Mouse (Mus musculus) erythroblast, embryonic 14.5 days (primary cell): Measurements from ENCODE around the gene Vsig4. TPM values are rescaled to one million over a fixed set of nuclear protein-coding genes. Genes with fewer than 3 reads are reported as not detected.
"Not testable (repeated sequence)": the region's sequence is repeated elsewhere in the genome, so short reads cannot be mapped to it uniquely, and the experiment has no call there.

ENCODE experiments used
- H3K27me3 ChIP-seq: 2 replicates; pipeline ENCODE4 v1.6.1; 2012; ENCODE audit warnings: inconsistent platforms; ENCODE audit not compliant: control insufficient read depth
- H3K36me3 ChIP-seq: 2 replicates; pipeline ENCODE4 v1.6.1; 2012; ENCODE audit warnings: mild to moderate bottlenecking, inconsistent platforms; ENCODE audit not compliant: control insufficient read depth
- H3K4me1 ChIP-seq: 2 replicates; pipeline ENCODE4 v1.6.1; 2012; ENCODE audit warnings: inconsistent platforms; ENCODE audit not compliant: control insufficient read depth
- H3K4me3 ChIP-seq: replicated peaks from 2 replicates; pipeline ENCODE3; 2012; ENCODE audit warnings: moderate library complexity, mild to moderate bottlenecking, inconsistent platforms
- H3K9me3 ChIP-seq: 2 replicates; pipeline ENCODE4 v1.6.1; 2012; ENCODE audit warnings: low read length, inconsistent platforms, mixed read lengths; ENCODE audit not compliant: control insufficient read depth
- GATA1 ChIP-seq: IDR thresholded peaks from 2 replicates; pipeline ENCODE4 v1.6.1; 2012; ENCODE audit warnings: low read length, inconsistent platforms, mixed read lengths
- TAL1 ChIP-seq: IDR thresholded peaks from 3 replicates; pipeline ENCODE4 v1.6.1; 2012; ENCODE audit warnings: low read length, inconsistent platforms, mixed read lengths
- polyA plus RNA-seq: library from polyadenylated mRNA; stranded (reverse); fragments of >175 nt; gene quantifications from 2 replicates; pipeline ENCODE4 v1.2.3, GENCODE M21; 2012

Vsig4 gene
- polyA plus RNA-seq, 1 experiment = not detected

GRCm38 (mm10) chrX:96218088-96218487 is 75.2 kb downstream of the Vsig4 start:
- TF ChIP-seq TAL1 (no peak), GATA1 (no peak)
- no peaks in the 10 kb centered on the region for H3K27me3 ChIP-seq
- H3K4me3 ChIP-seq = no peak overlapping the region
- no peaks in the 10 kb centered on the region for H3K36me3 ChIP-seq
- no peaks in the 10 kb centered on the region for H3K9me3 ChIP-seq
- no peaks in the 10 kb centered on the region for H3K4me1 ChIP-seq

DNA sequence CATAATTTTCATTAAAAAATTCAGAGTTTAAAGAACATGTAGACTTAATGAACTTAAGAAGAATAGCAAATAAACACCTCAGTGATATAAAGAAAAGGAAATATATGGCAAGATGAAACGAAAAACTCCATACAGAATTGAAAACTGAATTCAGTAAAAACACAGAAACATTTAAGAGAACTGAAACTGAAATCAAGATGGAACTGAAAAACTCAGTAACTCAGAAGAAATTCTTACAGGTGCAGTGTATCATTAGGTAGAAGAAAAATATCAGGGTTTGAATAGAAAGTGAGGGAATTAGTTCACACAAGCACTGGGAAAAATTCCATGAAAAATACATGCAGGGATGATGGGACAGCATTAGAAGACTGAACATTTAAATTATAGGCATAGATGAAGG is 86.4 kb downstream of the Vsig4 start:
- H3K4me3 ChIP-seq = no peak overlapping the region
- TF ChIP-seq TAL1 (no peak), GATA1 (no peak)
- no peaks in the 10 kb centered on the region for H3K27me3 ChIP-seq
- no peaks in the 10 kb centered on the region for H3K36me3 ChIP-seq
- no peaks in the 10 kb centered on the region for H3K4me1 ChIP-seq
- no peaks in the 10 kb centered on the region for H3K9me3 ChIP-seq

DNA sequence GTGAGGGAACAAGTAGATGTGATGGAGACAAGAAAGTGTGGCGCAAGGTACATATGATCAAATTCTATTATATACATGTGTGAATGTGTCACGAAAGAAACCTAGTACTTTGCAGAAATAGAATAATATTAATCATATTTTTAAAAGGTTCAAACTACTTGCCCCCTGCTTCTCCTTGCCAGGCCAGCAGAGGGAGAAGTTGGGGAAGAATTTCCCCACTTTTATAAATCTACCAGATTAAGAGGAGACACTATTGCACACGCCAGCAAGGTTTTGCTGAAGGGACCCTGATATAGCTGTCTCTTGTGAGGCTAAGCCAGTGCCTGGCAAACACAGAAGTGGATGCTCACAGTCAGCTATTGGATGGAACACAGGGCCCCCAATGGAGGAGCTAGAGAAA is 88.1 kb downstream of the Vsig4 start:
- not testable (repeated sequence) for H3K4me1 ChIP-seq, H3K9me3 ChIP-seq, H3K27me3 ChIP-seq, H3K4me3 ChIP-seq, H3K36me3 ChIP-seq

Other genes starting within 250 kb of the Vsig4 start
- 0.85 and 1.0 TPM in 2 replicates for gene Msn, start 197.4 kb downstream of the Vsig4 start, polyA plus RNA-seq
- not detected in 2 replicates for gene Heph, start 161.9 kb upstream of the Vsig4 start, polyA plus RNA-seq
- not detected in 2 replicates for gene Hsf3, start 162.9 kb upstream of the Vsig4 start, polyA plus RNA-seq